Comparison of ENCODE assay signal across 17 mouse cellular contexts in the genomic region with DNA sequence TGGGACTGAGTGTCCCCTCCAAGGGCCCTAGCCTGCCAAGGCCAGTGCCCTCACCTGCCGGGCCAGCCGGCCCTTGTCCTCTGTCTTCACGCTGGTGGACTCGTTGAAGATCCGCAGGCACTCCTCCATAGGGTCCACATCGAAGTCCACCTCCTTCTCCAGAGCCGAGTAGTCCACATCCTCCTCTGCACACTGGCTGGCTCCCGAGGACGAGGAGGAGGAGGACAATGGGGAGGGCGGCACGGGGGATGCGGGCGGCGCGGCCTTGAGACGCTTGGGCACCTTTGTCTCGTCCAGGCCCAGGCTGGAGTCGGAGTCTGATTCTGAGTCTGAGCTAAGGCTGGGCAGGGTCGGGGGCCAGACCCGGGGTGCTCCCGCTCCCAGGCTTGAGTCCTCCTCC. TPM values are rescaled to one million over a fixed set of nuclear protein-coding genes. Genes with fewer than 3 reads are reported as not detected.
DNase-seq lines count a peak whose midpoint lies in the region; ATAC-seq and TF ChIP-seq lines count a peak whose summit lies in the region.
"Had no signal": no experiment of that assay in that cellular context is flagged by ENCODE, and none has a peak within 500 bp of the region (broad histone marks: within the 10 kb centered on the region; RNA-seq: fewer than 3 reads in every experiment).

No protein-coding gene starts in this region.

- peaks cover 73% of the 10 kb centered on the region for H3K36me3 ChIP-seq in forebrain, embryonic 10.5 days (replicated peaks)
- H3K36me3 ChIP-seq in forebrain, postnatal 0 days (ENCODE audit: insufficient read depth), result peaks cover 53% of the 10 kb centered on the region

- 92% methylated on average over 21 of the region's 21 CpGs for WGBS in forebrain, embryonic 10.5 days
- 91% methylated on average over 21 of the region's 21 CpGs for WGBS in forebrain, postnatal 0 days

- no peak overlapping the region for H3K27ac ChIP-seq in forebrain, embryonic 10.5 days
- H3K27ac ChIP-seq in forebrain, postnatal 0 days (ENCODE audit: low read depth, low read length), result no peak overlapping the region
- no peak overlapping the region for H3K27ac ChIP-seq in gastrocnemius, adult 2 months
- H3K27ac ChIP-seq: embryonic facial prominence, embryonic 10.5 days; hindbrain, embryonic 12.5 days had no signal

- no peak for ATAC-seq in forebrain, postnatal 0 days
- ATAC-seq: activated CD4-positive, CD25-positive, alpha-beta regulatory T cell, adult 4 months; inflammation-experienced regulatory T-cells, adult 6 months had no signal

- peak; percentile 26 for DNase-seq in adrenal gland, postnatal 10 days
- DNase-seq in adrenal gland, adult 18-20 months (ENCODE audit: low spot score in 2 of 2), result no peak
- no peak for DNase-seq in forebrain, embryonic 10.5 days (ENCODE audit: extremely low spot score, low spot score)
- no peak for DNase-seq in forebrain, postnatal 0 days
- DNase-seq in ovary, postnatal 36 days (ENCODE audit: low spot score), result peak; percentile 69
- DNase-seq in ovary, postnatal 14 days (ENCODE audit: low spot score), result no peak
- no peak for DNase-seq in gastrocnemius, adult 2 months

- intact Hi-C loops in gastrocnemius, adult 2 months (cut with DNase I), result loop anchor here (2.0 kb wide), 1 partner anchor 102 kb away; no protein-coding TSS in a partner anchor

- peaks cover 14% of the 10 kb centered on the region; the same call in 1 of the 2 replicates for H3K4me1 ChIP-seq in forebrain, embryonic 10.5 days
- no peaks in the 10 kb centered on the region for H3K4me1 ChIP-seq in forebrain, postnatal 0 days (ENCODE audit: insufficient read depth)

- no peak for TF ChIP-seq CTCF in forebrain, postnatal 0 days (IDR thresholded peaks at IDR 0.05; ENCODE audit: low read depth)
- no peak for TF ChIP-seq CTCF in gastrocnemius, adult 2 months (IDR thresholded peaks at IDR 0.05)

- no peaks in the 10 kb centered on the region for H3K9me3 ChIP-seq in forebrain, embryonic 10.5 days
- no peaks in the 10 kb centered on the region for H3K9me3 ChIP-seq in forebrain, postnatal 0 days (ENCODE audit: low read length)
- H3K9me3 ChIP-seq: embryonic facial prominence, embryonic 10.5 days; heart, embryonic 10.5 days; hindbrain, embryonic 12.5 days had no signal

- 0 out of 2 replicates have a peak overlapping the region, but pooled peaks have one; percentile 5 for H3K4me3 ChIP-seq in forebrain, embryonic 10.5 days
- H3K4me3 ChIP-seq in forebrain, postnatal 0 days (ENCODE audit: low read depth, low read length), result no peak overlapping the region
- H3K4me3 ChIP-seq in gastrocnemius, adult 2 months, result no peak overlapping the region
- H3K4me3 ChIP-seq: heart, embryonic 10.5 days; hindbrain, embryonic 12.5 days had no signal

- H3K9ac ChIP-seq in forebrain, postnatal 0 days, result no peak overlapping the region
- H3K9ac ChIP-seq: hindbrain, embryonic 12.5 days had no signal

- H3K27me3 ChIP-seq in forebrain, embryonic 10.5 days (ENCODE audit: poor library complexity, severe bottlenecking), result no peaks in the 10 kb centered on the region
- no peaks in the 10 kb centered on the region for H3K27me3 ChIP-seq in forebrain, postnatal 0 days (ENCODE audit: insufficient read depth, low read length)
- H3K27me3 ChIP-seq: hindbrain, embryonic 12.5 days; Patski had no signal

- H3K4me2 ChIP-seq in forebrain, postnatal 0 days (ENCODE audit: low read depth), result no peak overlapping the region
- H3K4me2 ChIP-seq: hindbrain, embryonic 12.5 days had no signal

RNA-seq across cellular contexts. Expression of a gene that starts 10.4 kb away (rescaled TPM):
- total RNA-seq in adrenal gland, postnatal 10 days (2021), result under 1 TPM; 0.27 to 0.36 TPM
- total RNA-seq in adrenal gland, adult 18-20 months (2021), result 1 to 10 TPM in 1 of 2 experiments, under 1 TPM in 1; 0.80 to 1.1 TPM
- polyA plus RNA-seq in forebrain, embryonic 10.5 days (2016; fragmentation: Nextera tagmentation; extraction: Ambion mirVana), result 0.51 and 0.71 TPM in 2 replicates
- total RNA-seq in forebrain, postnatal 0 days (2014; rRNA removed), result 0.05 and 0.38 TPM in 2 replicates
- 0.16 and 0.46 TPM in 2 replicates for polyA plus RNA-seq in forebrain, postnatal 0 days (2015; fragmentation: Nextera tagmentation; extraction: Ambion mirVana)
- not detected for total RNA-seq in gastrocnemius, adult 2 months (2021)
- total RNA-seq: gastrocnemius, postnatal 10 days; heart, adult 18-20 months; heart, postnatal 10 days; heart, postnatal 4 days had no signal
- polyA plus RNA-seq: activated CD4-positive, CD25-positive, alpha-beta regulatory T cell, adult 4 months; inflammation-experienced regulatory T-cells, adult 6 months had no signal

RNA-seq across cellular contexts. Expression of a gene that starts 12.1 kb away (rescaled TPM):
- total RNA-seq in adrenal gland, postnatal 10 days (2021), result 10 to 100 TPM; 31.9 to 44.5 TPM
- total RNA-seq in adrenal gland, adult 18-20 months (2021), result 10 to 100 TPM; 32.9 to 48.4 TPM
- polyA plus RNA-seq in forebrain, embryonic 10.5 days (2016; fragmentation: Nextera tagmentation; extraction: Ambion mirVana), result 32.8 and 34.8 TPM in 2 replicates
- total RNA-seq in forebrain, postnatal 0 days (2014; rRNA removed), result 40.3 and 41.9 TPM in 2 replicates
- polyA plus RNA-seq in forebrain, postnatal 0 days (2015; fragmentation: Nextera tagmentation; extraction: Ambion mirVana), result 27.9 and 30.5 TPM in 2 replicates
- 10 to 100 TPM in 1 of 2 experiments, 1 to 10 TPM in 1; 9.8 to 10.4 TPM for total RNA-seq in gastrocnemius, adult 2 months (2021)

RNA-seq across cellular contexts. Expression of a gene that starts 27.8 kb away (rescaled TPM):
- total RNA-seq in adrenal gland, postnatal 10 days (2021), result 10 to 100 TPM; 12.4 to 14.1 TPM
- total RNA-seq in adrenal gland, adult 18-20 months (2021), result 10 to 100 TPM; 11.3 to 12.3 TPM
- polyA plus RNA-seq in forebrain, embryonic 10.5 days (2016; fragmentation: Nextera tagmentation; extraction: Ambion mirVana), result 7.4 and 7.5 TPM in 2 replicates
- total RNA-seq in forebrain, postnatal 0 days (2014; rRNA removed), result 17.9 and 18.7 TPM in 2 replicates
- polyA plus RNA-seq in forebrain, postnatal 0 days (2015; fragmentation: Nextera tagmentation; extraction: Ambion mirVana), result 13.3 and 14.1 TPM in 2 replicates
- total RNA-seq in gastrocnemius, adult 2 months (2021), result 1 to 10 TPM in 1 of 2 experiments, under 1 TPM in 1; 0.92 to 1.9 TPM

RNA-seq across cellular contexts. Expression of a gene that starts 40.9 kb away (rescaled TPM):
- 100 to 1,000 TPM; 108 to 113 TPM for total RNA-seq in adrenal gland, postnatal 10 days (2021)
- 100 to 1,000 TPM in 1 of 2 experiments, 10 to 100 TPM in 1; 94.5 to 102 TPM for total RNA-seq in adrenal gland, adult 18-20 months (2021)
- 71.8 and 75.5 TPM in 2 replicates for polyA plus RNA-seq in forebrain, embryonic 10.5 days (2016; fragmentation: Nextera tagmentation; extraction: Ambion mirVana)
- total RNA-seq in forebrain, postnatal 0 days (2014; rRNA removed), result 156 and 201 TPM in 2 replicates
- 154 and 155 TPM in 2 replicates for polyA plus RNA-seq in forebrain, postnatal 0 days (2015; fragmentation: Nextera tagmentation; extraction: Ambion mirVana)
- 10 to 100 TPM; 60.6 to 61.7 TPM for total RNA-seq in gastrocnemius, adult 2 months (2021)

RNA-seq across cellular contexts. Expression of a gene that starts 53.4 kb away (rescaled TPM):
- total RNA-seq in adrenal gland, postnatal 10 days (2021), result 10 to 100 TPM; 41.8 to 42.3 TPM
- 10 to 100 TPM; 49.7 to 54.4 TPM for total RNA-seq in adrenal gland, adult 18-20 months (2021)
- polyA plus RNA-seq in forebrain, embryonic 10.5 days (2016; fragmentation: Nextera tagmentation; extraction: Ambion mirVana), result 91.5 and 93.0 TPM in 2 replicates
- total RNA-seq in forebrain, postnatal 0 days (2014; rRNA removed), result 21.0 and 24.1 TPM in 2 replicates
- 86.8 and 87.9 TPM in 2 replicates for polyA plus RNA-seq in forebrain, postnatal 0 days (2015; fragmentation: Nextera tagmentation; extraction: Ambion mirVana)
- 10 to 100 TPM; 17.0 to 17.5 TPM for total RNA-seq in gastrocnemius, adult 2 months (2021)

Comparison
In these comparisons a context has a peak if more than half of its experiments do, and no peak if none do; other contexts are left out.
1. DNase-seq: peak in adrenal gland, postnatal 10 days (single experiment) and ovary, postnatal 36 days (single experiment); none in adrenal gland, adult 18-20 months (0 of 2), forebrain, embryonic 10.5 days (single experiment), forebrain, postnatal 0 days (single experiment), ovary, postnatal 14 days (single experiment) and gastrocnemius, adult 2 months (single experiment).